Mouse (Mus musculus): ENCODE measurements around the gene Serpina11.

DNA sequence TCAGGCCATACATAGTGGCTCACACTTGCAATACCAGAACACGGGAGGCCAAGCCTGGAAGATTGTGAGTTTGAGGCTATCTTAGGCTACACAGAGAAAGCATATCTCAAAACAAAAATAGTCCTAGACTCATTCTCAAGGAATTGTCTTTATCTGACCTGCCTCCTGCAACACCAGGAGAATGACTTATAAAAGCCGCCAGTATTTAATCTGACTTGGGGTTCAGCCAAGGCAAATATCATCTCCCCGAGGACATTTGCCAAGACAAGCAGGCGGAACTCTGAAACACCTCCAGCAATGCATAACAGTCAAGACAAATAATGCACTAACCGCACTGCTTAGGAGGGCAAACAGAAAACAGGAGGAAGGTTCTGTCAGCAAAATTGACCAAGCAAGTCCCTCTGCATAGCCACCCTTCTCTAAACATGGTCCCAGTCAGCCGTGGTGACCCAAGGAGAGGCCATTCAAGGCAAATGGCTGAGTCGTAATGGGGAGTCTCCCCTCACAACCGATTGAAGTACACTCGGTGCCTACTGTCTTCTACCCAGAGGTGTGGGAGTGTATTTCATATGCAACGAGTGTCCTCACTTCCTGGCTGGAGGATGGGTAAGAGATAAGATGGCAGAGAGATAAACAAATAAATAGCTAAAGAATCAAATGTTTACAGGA, 12.9 kb upstream of the Serpina11 start:
- no peak for TF ChIP-seq POLR2A (IDR thresholded peaks at IDR 0.05; ENCODE audit: borderline replicate concordance, control insufficient read depth, low read depth, low read length)
- no peak for TF ChIP-seq CTCF (IDR thresholded peaks at IDR 0.05; ENCODE audit: control insufficient read depth, insufficient read depth, low read length)

All from bone marrow, adult 2 months (tissue).